Mouse (Mus musculus) adrenal gland, postnatal 36 days (tissue): Measurements from ENCODE around the gene Zdhhc6. TPM values are rescaled to one million over a fixed set of nuclear protein-coding genes. Genes with fewer than 3 reads are reported as not detected.

ENCODE experiments used
- DNase-seq, 2 experiments: peaks; one replicate each; pipeline ENCODE4 v3.0.0; 2021; ENCODE audit warnings: mixed read lengths in 1 of 2
- long read RNA-seq, 2 experiments: library from polyadenylated mRNA; stranded (forward); transcript quantifications; one replicate each; pipeline ENCODE4 v2.0.0; 2021; ENCODE audit warnings: borderline sequencing depth in 2 of 2
- total RNA-seq, 2 experiments: library from RNA; stranded (reverse); gene quantifications; 2 replicates each; pipeline ENCODE4 v1.2.3; 2021

Zdhhc6 gene
- 10 to 100 TPM; 40.1 to 43.1 TPM for total RNA-seq
- long read RNA-seq, experiment 1, transcript Zdhhc6-201 (11 exons, 2,263 nt) = minor isoform, 5 of 99 reads
- long read RNA-seq, experiment 1, transcript Zdhhc6-207 (11 exons, 2,168 nt) = major isoform, 76 of 99 reads
- long read RNA-seq, experiment 1, partial matches to known transcripts = 5 of 99 reads
- long read RNA-seq, experiment 1, other reads (novel, unspliced or antisense) = 13 of 99 reads
- long read RNA-seq, experiment 2, transcript Zdhhc6-207 (11 exons, 2,168 nt) = major isoform, 27 of 35 reads
- long read RNA-seq, experiment 2, partial matches to known transcripts = 2 of 35 reads
- long read RNA-seq, experiment 2, other reads (novel, unspliced or antisense) = 4 of 35 reads

GRCm38 (mm10) chr19:55315452-55316108, at the start of gene Zdhhc6:
Zdhhc6 (minus strand) TSS chr19:55316032.
- peak; percentile 89 for DNase-seq

DNA sequence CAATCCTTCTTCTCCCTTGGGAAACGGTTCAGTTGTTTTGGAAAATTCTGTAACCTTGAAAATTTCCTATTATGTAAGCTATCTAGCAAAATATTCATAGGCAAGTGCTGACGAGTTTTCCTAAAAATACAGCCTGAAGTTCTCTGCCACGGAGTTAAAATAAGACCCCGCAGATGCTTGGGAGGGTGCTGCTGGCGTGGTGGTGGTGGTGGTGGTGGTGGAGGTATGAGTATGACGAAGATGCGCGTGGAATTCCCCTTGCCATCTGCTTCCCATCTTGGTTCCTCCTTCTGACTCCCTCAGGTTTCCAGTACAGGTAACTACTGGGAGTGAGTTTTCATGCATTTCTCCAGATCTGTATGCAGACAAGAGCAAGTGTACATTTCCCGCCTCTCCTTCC, 46.8 kb upstream of the Zdhhc6 start:
- no peak for DNase-seq

- DNase-seq = no peak
These were observed 35.0 kb upstream of the Zdhhc6 start for GRCm38 (mm10) chr19:55350673-55351378.

GRCm38 (mm10) chr19:55348187-55348586, 32.4 kb upstream of the Zdhhc6 start:
- DNase-seq = no peak

- no peak for DNase-seq
These were observed 27.4 kb upstream of the Zdhhc6 start for GRCm38 (mm10) chr19:55343274-55343673.

DNA sequence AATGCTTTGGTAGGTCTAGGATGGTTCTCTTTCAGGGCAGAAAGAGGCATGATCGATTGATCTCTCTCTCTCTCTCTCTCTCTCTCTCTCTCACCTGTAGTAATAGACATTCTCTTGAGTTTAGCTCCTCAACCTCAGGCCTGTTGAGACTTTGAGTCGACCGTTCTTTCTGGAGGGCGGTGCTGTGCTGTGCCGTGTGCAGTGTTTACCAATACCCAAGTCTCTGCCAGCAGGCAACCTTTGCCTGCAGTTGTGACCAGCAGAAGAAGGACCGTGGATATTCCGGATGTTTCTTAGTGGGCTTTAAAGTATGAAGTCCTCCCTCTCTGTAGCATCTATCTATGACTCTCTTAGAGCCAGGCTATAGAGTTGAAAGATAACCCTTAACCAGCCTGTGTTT, 26.6 kb upstream of the Zdhhc6 start:
- no peak for DNase-seq

DNA sequence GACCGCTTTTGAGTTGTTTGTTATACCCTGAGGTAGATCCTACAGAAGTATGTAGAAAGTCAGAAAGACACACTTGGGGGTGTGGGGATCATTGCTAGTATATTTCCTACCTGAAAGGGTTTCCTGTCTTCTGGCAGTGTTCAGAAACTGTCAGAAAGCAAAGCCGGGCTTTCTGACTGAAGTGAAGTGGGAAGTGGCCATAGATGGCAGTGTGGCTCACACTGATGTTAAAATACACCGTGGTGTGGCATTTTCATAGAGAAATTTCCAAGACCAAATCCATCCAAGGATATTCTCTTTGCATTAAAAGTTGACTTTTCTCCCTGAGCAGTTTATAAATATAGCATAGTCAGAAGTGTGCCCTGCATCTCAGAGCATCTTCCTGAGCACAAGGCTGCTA, 25.5 kb upstream of the Zdhhc6 start:
- no peak for DNase-seq

GRCm38 (mm10) chr19:55340521-55340920, 24.7 kb upstream of the Zdhhc6 start:
- no peak for DNase-seq

GRCm38 (mm10) chr19:55337664-55338063, 21.8 kb upstream of the Zdhhc6 start:
- no peak for DNase-seq

DNA sequence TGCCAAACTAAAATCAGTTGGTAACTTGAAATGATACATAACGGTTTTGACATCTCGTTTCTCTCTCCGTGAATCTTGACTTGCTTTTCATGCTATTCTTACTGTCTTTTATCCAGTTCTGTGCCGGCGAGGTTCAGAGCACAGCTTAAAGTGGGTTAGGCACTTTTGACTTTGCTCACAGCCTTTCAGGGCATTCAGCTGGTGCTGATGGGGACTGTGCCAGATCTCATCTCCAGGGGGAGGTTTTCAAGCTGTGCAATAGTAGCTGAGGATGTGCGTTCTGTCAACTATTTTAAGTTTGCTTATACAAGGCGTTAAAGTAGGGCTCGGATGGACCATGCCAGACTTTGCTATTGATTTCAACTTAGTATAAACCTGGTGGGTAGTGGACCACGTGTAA, 21.2 kb upstream of the Zdhhc6 start:
- DNase-seq = no peak

DNA sequence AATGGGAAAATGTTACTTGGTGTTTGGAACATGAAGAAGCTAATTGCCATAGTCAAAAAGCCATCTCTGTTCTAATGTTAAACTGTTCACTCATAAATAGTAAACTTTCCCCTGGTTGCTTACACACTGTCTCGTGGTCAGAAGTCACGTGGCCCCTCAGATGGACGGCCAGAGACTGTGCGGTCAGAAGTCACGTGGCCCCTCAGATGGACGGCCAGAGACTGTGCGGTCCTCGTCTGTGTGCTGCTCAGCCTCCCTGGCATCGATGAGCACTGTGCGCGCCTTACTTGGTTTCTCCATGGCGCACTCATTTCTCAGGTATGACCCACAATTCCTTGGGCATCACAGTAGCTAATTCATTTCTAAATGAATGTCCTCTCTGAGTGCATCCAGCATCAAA, 20.6 kb upstream of the Zdhhc6 start:
- DNase-seq = no peak

DNA sequence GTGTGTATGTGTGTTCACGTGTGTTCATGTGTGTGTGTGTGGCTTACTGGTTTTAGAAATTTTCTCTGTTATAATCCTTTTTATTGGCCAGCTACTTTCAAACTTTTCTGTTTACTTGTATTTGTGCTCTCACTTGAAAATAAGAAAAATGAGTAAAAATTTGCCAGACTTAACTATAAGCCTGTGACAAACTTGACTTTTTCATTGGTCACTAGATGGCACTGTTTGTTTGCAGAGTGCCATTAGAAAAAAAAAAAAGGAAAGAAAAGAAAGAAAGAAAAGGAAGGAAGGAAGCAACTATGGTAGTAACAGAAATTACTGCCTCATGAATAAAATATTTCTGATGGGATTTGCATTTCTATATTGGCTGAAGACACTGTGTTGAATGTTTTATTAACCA, 20.0 kb upstream of the Zdhhc6 start:
- no peak for DNase-seq

- DNase-seq = peak; percentile 52 to 65
These were observed 16.9 kb upstream of the Zdhhc6 start for GRCm38 (mm10) chr19:55332641-55333268.

DNA sequence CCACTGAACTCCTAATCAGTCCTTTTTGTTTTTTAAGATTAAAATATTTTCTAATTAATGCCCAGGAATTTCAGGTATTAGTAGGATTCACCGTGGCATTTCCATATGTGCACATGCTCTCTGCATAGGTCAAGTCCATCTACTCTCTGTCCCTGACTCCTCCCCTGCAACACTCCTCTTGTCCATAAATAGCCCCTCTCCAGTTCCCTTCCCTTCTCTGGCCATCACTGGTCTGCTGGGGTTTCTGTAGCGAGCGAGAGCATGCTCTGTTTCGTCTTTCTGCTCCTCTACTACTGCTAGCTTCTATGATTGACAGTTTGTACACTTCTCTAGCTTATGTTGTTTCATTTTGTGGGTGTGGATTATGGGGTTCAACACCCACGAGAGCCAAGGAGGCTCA, 15.9 kb upstream of the Zdhhc6 start:
- DNase-seq = no peak

DNA sequence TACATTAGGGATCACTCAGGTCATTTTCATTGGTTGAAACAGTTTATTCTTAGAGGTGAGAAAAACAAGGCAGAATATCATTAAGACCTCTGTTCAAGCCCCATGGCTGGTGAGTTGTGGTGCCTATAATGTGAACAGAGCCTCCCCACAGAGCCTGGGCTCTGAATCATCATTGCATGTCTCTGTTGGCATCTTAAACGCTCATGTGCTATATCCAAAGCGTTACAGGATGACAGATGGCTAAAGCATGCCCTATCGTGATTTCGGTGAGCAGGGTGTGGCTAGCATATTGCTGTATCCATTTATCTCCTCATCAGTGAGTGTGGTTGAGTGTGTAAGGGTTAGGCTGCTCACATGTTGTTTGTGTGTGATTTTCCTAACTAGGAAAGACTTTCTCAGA, 11.7 kb upstream of the Zdhhc6 start:
- no peak for DNase-seq

DNA sequence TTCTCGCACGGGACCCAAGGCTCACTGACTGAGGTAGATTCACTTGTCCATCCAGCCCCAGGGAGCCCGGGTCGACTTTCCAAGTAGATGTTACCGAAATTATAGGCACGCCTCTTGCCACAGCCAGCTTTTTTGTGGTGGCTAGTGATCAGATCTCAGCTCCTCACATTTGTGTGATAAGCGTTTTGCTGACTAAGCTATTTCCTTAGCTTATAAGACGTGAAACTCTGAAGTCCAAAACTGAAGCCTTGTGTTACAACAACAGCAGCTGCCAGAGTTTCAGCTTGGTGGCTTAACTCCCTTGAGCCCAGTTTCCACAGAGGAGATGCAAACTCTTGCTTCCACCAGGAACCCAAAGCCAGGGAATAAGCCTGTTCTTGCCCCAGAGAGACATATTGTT, 6.8 kb upstream of the Zdhhc6 start:
- DNase-seq = no peak

DNA sequence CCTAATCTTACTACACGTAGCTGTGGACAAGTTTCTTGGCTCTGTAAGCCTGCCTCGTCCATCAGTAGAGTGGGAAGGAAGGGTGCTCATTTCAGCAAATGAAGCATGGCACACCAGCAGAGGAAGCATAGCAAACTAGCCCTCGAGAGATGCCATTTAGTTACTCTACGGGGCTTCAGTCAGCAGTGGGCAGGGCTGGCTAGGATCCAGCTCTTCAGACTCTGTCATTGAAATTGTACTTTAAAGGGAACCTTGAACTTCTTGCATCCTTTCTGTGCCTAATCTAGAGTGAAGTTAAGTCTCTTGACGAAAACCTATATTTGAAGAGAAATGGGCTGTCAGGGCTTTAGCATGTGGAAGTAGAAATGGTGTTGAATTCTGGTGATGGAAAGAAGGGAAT, 3.7 kb upstream of the Zdhhc6 start:
- peak; percentile 40 to 55 for DNase-seq

DNA sequence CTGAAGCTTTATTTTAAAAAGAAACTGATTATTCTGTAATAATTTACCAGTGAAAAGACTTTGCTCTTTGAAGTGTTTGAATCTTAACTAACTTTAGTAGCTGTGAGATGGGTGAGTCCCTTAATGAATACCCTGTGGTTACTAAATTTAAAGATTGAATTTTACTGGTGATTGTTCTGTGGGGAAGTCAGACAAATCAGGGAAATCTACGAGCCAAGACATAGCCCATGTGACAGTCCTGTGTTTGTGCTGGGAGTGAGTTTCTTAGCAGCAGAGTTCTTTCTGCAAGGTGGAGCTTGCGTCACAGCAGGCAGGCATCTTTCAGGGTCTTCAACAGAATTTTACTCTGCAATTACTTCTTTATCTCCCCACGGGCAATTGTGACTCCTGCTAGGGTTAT, 3.2 kb upstream of the Zdhhc6 start:
- no peak for DNase-seq

- DNase-seq = no peak
These were observed 1.1 kb upstream of the Zdhhc6 start for GRCm38 (mm10) chr19:55316901-55317300.

GRCm38 (mm10) chr19:55316109-55316714, 380 bp upstream of the Zdhhc6 start, which contains the start of gene Vti1a:
Vti1a (plus strand) TSS chr19:55316295.
- DNase-seq = peak; percentile 89 to 90

GRCm38 (mm10) chr19:55313649-55314048, 2.2 kb downstream of the Zdhhc6 start:
- DNase-seq = no peak

GRCm38 (mm10) chr19:55311874-55312273, 4.0 kb downstream of the Zdhhc6 start:
- DNase-seq = no peak
